ENCODE assay signal across 7 mouse cellular contexts in genomic region chr19:18712153-18712865, GRCm38 (mm10). TPM values are rescaled to one million over a fixed set of nuclear protein-coding genes. Genes with fewer than 3 reads are reported as not detected.
DNase-seq lines count a peak whose midpoint lies in the region; ATAC-seq and TF ChIP-seq lines count a peak whose summit lies in the region.

No protein-coding gene starts in this region.

- H3K4me1 ChIP-seq in spleen, adult 2 months (ENCODE audit: control insufficient read depth, insufficient read depth, insufficient read length) = peaks cover 4% of the 10 kb centered on the region
- peaks cover 19% of the 10 kb centered on the region for H3K4me1 ChIP-seq in limb, embryonic 13.5 days
- peaks cover 2% of the 10 kb centered on the region for H3K4me1 ChIP-seq in small intestine, adult 2 months (ENCODE audit: control insufficient read depth, insufficient read depth, insufficient read length, low read length)

- H3K36me3 ChIP-seq in spleen, adult 2 months (ENCODE audit: control insufficient read depth, insufficient read depth, low read length) = no peaks in the 10 kb centered on the region
- H3K36me3 ChIP-seq in limb, embryonic 13.5 days = peaks cover 4% of the 10 kb centered on the region
- no peaks in the 10 kb centered on the region; the same call in 1 of the 2 replicates for H3K36me3 ChIP-seq in small intestine, adult 2 months (ENCODE audit: control insufficient read depth, insufficient read depth, low read length)

- no peak for TF ChIP-seq POLR2A in spleen, adult 2 months (IDR thresholded peaks at IDR 0.05; ENCODE audit: low read depth, low read length)
- TF ChIP-seq POLR2A in small intestine, adult 2 months (IDR thresholded peaks at IDR 0.05; ENCODE audit: low read depth, low read length) = no peak

- peak overlapping the region; percentile 68 for H3K4me3 ChIP-seq in spleen, adult 2 months (ENCODE audit: extremely low read depth, insufficient read depth, insufficient read length)
- peak overlapping the region; percentile 98 for H3K4me3 ChIP-seq in limb, embryonic 13.5 days
- H3K4me3 ChIP-seq in small intestine, adult 2 months (ENCODE audit: low read depth, low read length) = peak overlapping the region; percentile 70

- WGBS in spleen, adult 2 months = 51% methylated on average over 16 of the region's 16 CpGs
- 58% methylated on average over 16 of the region's 16 CpGs for WGBS in limb, embryonic 13.5 days
- 41% methylated on average over 16 of the region's 16 CpGs for WGBS in small intestine, adult 2 months

- H3K4me2 ChIP-seq in limb, embryonic 13.5 days (replicated peaks) = peak overlapping the region; percentile 89

- peak; percentile 22 for ATAC-seq in erythroid progenitor cell, adult 5-6 weeks (replicated peaks; ENCODE audit: low FRiP score, poor library complexity, severe bottlenecking)
- ATAC-seq in limb, embryonic 13.5 days (ENCODE audit: low FRiP score, low read depth) = no peak

- no peaks in the 10 kb centered on the region for H3K27me3 ChIP-seq in spleen, adult 2 months (ENCODE audit: control insufficient read depth, insufficient read depth, low read length)
- no peaks in the 10 kb centered on the region for H3K27me3 ChIP-seq in limb, embryonic 13.5 days
- no peaks in the 10 kb centered on the region for H3K27me3 ChIP-seq in small intestine, adult 2 months (ENCODE audit: control insufficient read depth, insufficient read depth, low read length)

- TF ChIP-seq CTCF in spleen, adult 2 months (IDR thresholded peaks at IDR 0.05; ENCODE audit: extremely low read depth, insufficient read depth, insufficient read length, insufficient replicate concordance) = no peak
- no peak for TF ChIP-seq CTCF in small intestine, adult 2 months (IDR thresholded peaks at IDR 0.05; ENCODE audit: extremely low read depth, insufficient read length, insufficient replicate concordance, low read depth, low read length)

- H3K9ac ChIP-seq in limb, embryonic 13.5 days = peak overlapping the region; percentile 94

- no peak for DNase-seq in spleen, adult 2 months (ENCODE audit: low read depth in 1 of 2, low spot score in 2 of 2)
- no peak for DNase-seq in spleen, adult 18-20 months
- DNase-seq in ovary, adult 18-20 months (ENCODE audit: low spot score) = no peak
- no peak for DNase-seq in MN1 (ENCODE audit: low spot score)

- peak overlapping the region; percentile 98 for H3K27ac ChIP-seq in spleen, adult 2 months (ENCODE audit: insufficient read depth, low read length)
- peak overlapping the region; percentile 90 for H3K27ac ChIP-seq in limb, embryonic 13.5 days
- H3K27ac ChIP-seq in small intestine, adult 2 months (ENCODE audit: insufficient read depth, low read depth, low read length) = peak overlapping the region; percentile 78

- no peaks in the 10 kb centered on the region for H3K9me3 ChIP-seq in limb, embryonic 13.5 days

RNA-seq across cellular contexts. Expression of gene D030056L22Rik, which starts 0.7 kb away (rescaled TPM):
- 10.1 and 18.3 TPM in 2 replicates for polyA plus RNA-seq in spleen, adult 2 months (2012; rRNA removed)
- 119 and 134 TPM in 2 replicates for total RNA-seq in erythroid progenitor cell, adult 5-6 weeks (2015; ENCODE audit: low replicate concordance)
- 35.3 and 67.6 TPM in 2 replicates for total RNA-seq in erythroid progenitor cell, adult 5-6 weeks (2017; ENCODE audit: low replicate concordance)
- 24.5 and 26.5 TPM in 2 replicates for polyA plus RNA-seq in limb, embryonic 13.5 days (2015; fragmentation: Nextera tagmentation; extraction: Ambion mirVana)
- 5.7 and 8.4 TPM in 2 replicates for polyA plus RNA-seq in small intestine, adult 2 months (2012; rRNA removed)

RNA-seq across cellular contexts. Expression of gene Trpm6, which starts 37.5 kb away (rescaled TPM):
- 0.02 and 0.05 TPM in 2 replicates for polyA plus RNA-seq in spleen, adult 2 months (2012; rRNA removed)
- total RNA-seq in erythroid progenitor cell, adult 5-6 weeks (2015; ENCODE audit: low replicate concordance) = 5.4 TPM in 1 of 2 replicates, not detected in the other
- not detected in 2 replicates for total RNA-seq in erythroid progenitor cell, adult 5-6 weeks (2017; ENCODE audit: low replicate concordance)
- 0.38 and 0.39 TPM in 2 replicates for polyA plus RNA-seq in limb, embryonic 13.5 days (2015; fragmentation: Nextera tagmentation; extraction: Ambion mirVana)
- 0.04 and 0.29 TPM in 2 replicates for polyA plus RNA-seq in small intestine, adult 2 months (2012; rRNA removed)

RNA-seq across cellular contexts. Expression of gene Carnmt1, which starts 41.7 kb away (rescaled TPM):
- 3.1 and 5.8 TPM in 2 replicates for polyA plus RNA-seq in spleen, adult 2 months (2012; rRNA removed)
- 19.8 and 20.5 TPM in 2 replicates for total RNA-seq in erythroid progenitor cell, adult 5-6 weeks (2015; ENCODE audit: low replicate concordance)
- 10.7 and 19.8 TPM in 2 replicates for total RNA-seq in erythroid progenitor cell, adult 5-6 weeks (2017; ENCODE audit: low replicate concordance)
- 28.5 and 30.0 TPM in 2 replicates for polyA plus RNA-seq in limb, embryonic 13.5 days (2015; fragmentation: Nextera tagmentation; extraction: Ambion mirVana)
- 3.3 and 5.0 TPM in 2 replicates for polyA plus RNA-seq in small intestine, adult 2 months (2012; rRNA removed)
